Mouse (Mus musculus) liver, embryonic 14.5 days (tissue): ENCODE data around the gene 1700034J05Rik. TPM values are rescaled to one million over a fixed set of nuclear protein-coding genes. Genes with fewer than 3 reads are reported as not detected.

Experiments
- ATAC-seq: fragments of 200-750 bp; cut with Nextera tagmentation; 2 replicates; pipeline ENCODE4 v1.8.0; 2017; ENCODE audit warnings: moderate number of reproducible peaks, mild to moderate bottlenecking, moderate library complexity; ENCODE audit not compliant: insufficient read depth
- DNase-seq, 3 experiments: peaks; one replicate each; pipeline ENCODE4 v3.0.0-alpha.2; 2012 to 2013; ENCODE audit warnings: low read depth in 3 of 3, low spot score in 3 of 3
- H3K27ac ChIP-seq: fragments of 300-500 bp; sonication (generic); 2 replicates; pipeline ENCODE4 v1.5.1; 2014; ENCODE audit warnings: moderate library complexity, mild to moderate bottlenecking, control low read depth, inconsistent platforms
- H3K27me3 ChIP-seq: fragments of 300-500 bp; sonication (generic); 2 replicates; pipeline ENCODE4 v1.6.1; 2014; ENCODE audit warnings: mild to moderate bottlenecking, low read length, moderate library complexity; ENCODE audit not compliant: control insufficient read depth, insufficient read depth
- H3K36me3 ChIP-seq: fragments of 300-500 bp; sonication (generic); replicated peaks from 2 replicates; pipeline ENCODE4 v1.6.1; 2014; ENCODE audit warnings: low read depth; ENCODE audit not compliant: control insufficient read depth, insufficient read depth
- H3K4me1 ChIP-seq, 2 experiments: fragments of 200-500 bp in 1 of 2; fragments of 300-500 bp in 1 of 2; sonication (generic) in 1 of 2; replicated peaks; 2 replicates each; pipeline ENCODE4 v1.6.1; 2012 to 2014; ENCODE audit warnings: antibody characterized with exemption in 1 of 2, inconsistent platforms in 1 of 2, low read length in 1 of 2; ENCODE audit not compliant: control insufficient read depth in 2 of 2, insufficient read depth in 2 of 2
- H3K4me2 ChIP-seq: fragments of 300-500 bp; sonication (generic); 2 replicates; pipeline ENCODE4 v1.6.1; 2014; ENCODE audit warnings: low read depth, mild to moderate bottlenecking, control low read depth, moderate library complexity
- H3K4me3 ChIP-seq, 2 experiments: fragments of 200-500 bp in 1 of 2; fragments of 300-500 bp in 1 of 2; sonication (generic) in 1 of 2; 2 replicates each; pipeline ENCODE4 v1.5.1; 2012 to 2014; ENCODE audit warnings: low read depth in 2 of 2, low read length in 2 of 2, mild to moderate bottlenecking in 2 of 2, control low read depth in 1 of 2, inconsistent platforms in 1 of 2, moderate library complexity in 1 of 2; ENCODE audit not compliant: insufficient read depth in 1 of 2
- H3K9ac ChIP-seq: fragments of 300-500 bp; sonication (generic); replicated peaks from 2 replicates; pipeline ENCODE4 v1.6.1; 2014; ENCODE audit warnings: mild to moderate bottlenecking, control low read depth, moderate library complexity
- H3K9me3 ChIP-seq: fragments of 300-500 bp; sonication (generic); 2 replicates; pipeline ENCODE4 v1.6.1; 2016; ENCODE audit warnings: low read length, mixed read lengths; ENCODE audit not compliant: control insufficient read depth
- CTCF ChIP-seq: IDR thresholded peaks from 2 replicates; pipeline ENCODE4 v1.5.1; 2016; ENCODE audit warnings: antibody characterized with exemption, low read depth, control low read depth
- EP300 ChIP-seq: IDR thresholded peaks from 2 replicates; pipeline ENCODE4 v1.6.1; 2016; ENCODE audit warnings: antibody characterized with exemption, low read depth
- WGBS: fragments of 180-500 bp; shearing (Covaris S2); extraction: QIAGEN DNeasy Blood & Tissue Kit; methylation state at CpG from one replicate; pipeline ENCODE4 v1.1.7; 2014; ENCODE audit not compliant: insufficient replicate concordance; 5-methylcytosine and 5-hydroxymethylcytosine counted together
- polyA plus RNA-seq, 2 experiments: library from polyadenylated mRNA; depleted of rRNA in 1 of 2; stranded (reverse) in 1 of 2; unstranded in 1 of 2; fragments of >200 nt; fragmentation: Nextera tagmentation in 1 of 2; extraction: Ambion mirVana in 1 of 2; gene quantifications; 2 replicates each; pipeline versions ENCODE4 v1.2.1 to v1.2.3; 2012 to 2014

Gene 1700034J05Rik
- polyA plus RNA-seq, 2 experiments, result not detected

DNA sequence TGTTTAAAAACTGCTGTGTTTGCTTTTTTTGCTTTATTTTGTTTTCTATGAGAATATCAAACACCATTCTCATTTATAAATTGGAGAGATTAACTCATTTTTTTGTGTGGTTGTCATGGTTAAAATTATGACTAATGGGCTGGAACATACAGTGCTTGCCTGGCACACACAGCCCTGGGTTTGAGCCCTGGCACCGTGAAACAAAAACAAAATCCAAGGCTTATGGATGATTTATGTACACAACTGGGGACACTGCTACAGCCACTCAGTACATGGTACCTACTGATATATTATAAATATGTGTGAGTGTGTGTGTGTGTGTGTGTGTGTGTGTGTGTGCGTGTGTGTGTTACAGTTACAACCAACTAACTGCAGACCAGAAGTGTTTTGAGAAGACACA lies 19.2 kb upstream of the 1700034J05Rik start:
- H3K27me3 ChIP-seq, result no peaks in the 10 kb centered on the region
- TF ChIP-seq EP300 (no peak), CTCF (no peak)
- DNase-seq (no peak), ATAC-seq (no peak)
- WGBS, result 61% methylated on average over 2 of the region's 2 CpGs
- no peak overlapping the region for H3K27ac ChIP-seq
- H3K9ac ChIP-seq, result no peak overlapping the region
- no peaks in the 10 kb centered on the region for H3K9me3 ChIP-seq
- H3K4me2 ChIP-seq, result no peak overlapping the region
- H3K4me1 ChIP-seq, result peaks cover 0 to 5% of the 10 kb centered on the region in 2 experiments; a peak in 1 of 4 replicates
- no peak overlapping the region for H3K4me3 ChIP-seq
- no peaks in the 10 kb centered on the region for H3K36me3 ChIP-seq

DNA sequence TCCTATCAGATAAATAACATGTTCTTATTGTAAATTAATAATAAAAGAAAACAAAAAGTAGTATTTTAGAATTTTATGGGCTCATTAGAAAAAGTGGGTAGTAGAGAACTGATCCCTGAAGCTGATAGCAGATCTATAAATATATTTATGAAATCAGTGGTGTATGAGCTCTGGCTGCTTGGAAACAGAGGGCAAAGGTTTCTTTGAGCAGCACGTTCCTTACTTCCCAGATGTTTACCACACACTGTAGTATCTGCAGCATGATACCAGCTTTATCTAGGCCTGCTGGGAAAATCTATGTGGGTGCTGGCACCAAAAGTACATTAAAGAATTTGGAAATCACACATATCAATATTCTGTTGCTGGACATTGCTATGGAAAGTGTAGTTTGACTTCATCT lies 18.5 kb upstream of the 1700034J05Rik start:
- H3K4me2 ChIP-seq, result no peak overlapping the region
- 46% methylated on average over 1 of the region's 1 CpGs for WGBS
- no peak for ATAC-seq

DNA sequence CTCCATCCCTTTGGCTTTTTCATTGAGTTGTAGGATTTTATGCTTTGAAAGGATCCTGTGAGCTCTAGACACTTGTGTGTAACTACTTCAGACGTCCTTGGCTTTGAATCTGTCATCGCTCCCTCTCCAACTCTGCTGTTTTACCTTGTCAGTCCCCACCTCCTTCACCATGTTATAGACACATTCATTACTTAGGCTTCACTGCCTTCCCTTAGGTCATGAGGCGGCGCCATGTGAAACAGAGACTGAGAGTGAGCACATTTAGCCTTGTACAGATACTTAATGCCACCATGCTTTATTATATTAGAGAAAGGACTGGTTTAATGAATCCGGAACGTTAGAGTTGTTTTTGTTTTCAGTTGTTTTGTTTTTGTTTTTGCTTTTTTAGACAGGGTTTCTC lies 17.8 kb upstream of the 1700034J05Rik start:
- Histone ChIP-seq H3K4me3 (no peak overlapping the region), H3K9me3 (no peaks in the 10 kb centered on the region), H3K4me2 (no peak overlapping the region), H3K9ac (no peak overlapping the region), H3K27ac (no peak overlapping the region), H3K36me3 (no peaks in the 10 kb centered on the region), H3K27me3 (no peaks in the 10 kb centered on the region), H3K4me1 (peaks cover 0 to 5% of the 10 kb centered on the region in 2 experiments; a peak in 1 of 4 replicates)
- TF ChIP-seq CTCF (no peak), EP300 (no peak)
- 74% methylated on average over 6 of the region's 6 CpGs for WGBS
- no peak for DNase-seq
- ATAC-seq, result no peak

More for the DNA sequence above, 18.5 kb upstream of the 1700034J05Rik start:
- Histone ChIP-seq H3K4me3 (no peak overlapping the region), H3K9ac (no peak overlapping the region), H3K36me3 (no peaks in the 10 kb centered on the region), H3K27ac (no peak overlapping the region), H3K27me3 (no peaks in the 10 kb centered on the region), H3K9me3 (no peaks in the 10 kb centered on the region), H3K4me1 (peaks cover 0 to 5% of the 10 kb centered on the region in 2 experiments; a peak in 1 of 4 replicates)
- TF ChIP-seq EP300, result no peak
- TF ChIP-seq CTCF, result no peak
- DNase-seq, result no peak

- Histone ChIP-seq H3K4me3 (no peak overlapping the region), H3K4me1 (peaks cover 0 to 5% of the 10 kb centered on the region in 2 experiments; a peak in 2 of 4 replicates), H3K36me3 (no peaks in the 10 kb centered on the region), H3K9ac (no peak overlapping the region), H3K4me2 (no peak overlapping the region), H3K27ac (no peak overlapping the region), H3K9me3 (no peaks in the 10 kb centered on the region), H3K27me3 (no peaks in the 10 kb centered on the region)
- no peak for TF ChIP-seq EP300
- TF ChIP-seq CTCF, result no peak
- ATAC-seq, result no peak
- 46% methylated on average over 3 of the region's 3 CpGs for WGBS
- no peak for DNase-seq
Observed at GRCm38 (mm10) chr6:146971366-146971765, 17.1 kb upstream of the 1700034J05Rik start.

- no peak overlapping the region for H3K27ac ChIP-seq
- WGBS, result 59% methylated on average over 3 of the region's 3 CpGs
- TF ChIP-seq EP300 (no peak), CTCF (no peak)
- no peak overlapping the region for H3K9ac ChIP-seq
- DNase-seq (no peak), ATAC-seq (no peak)
- H3K9me3 ChIP-seq, result no peaks in the 10 kb centered on the region
- no peak overlapping the region for H3K4me3 ChIP-seq
- no peaks in the 10 kb centered on the region for H3K27me3 ChIP-seq
- H3K4me1 ChIP-seq, result peaks cover 0 to 5% of the 10 kb centered on the region in 2 experiments; a peak in 2 of 4 replicates
- no peak overlapping the region for H3K4me2 ChIP-seq
- no peaks in the 10 kb centered on the region for H3K36me3 ChIP-seq
Observed at GRCm38 (mm10) chr6:146970811-146971210, 16.6 kb upstream of the 1700034J05Rik start.
